Mouse (Mus musculus): ENCODE measurements at regions not wholly inside any gene's neighbourhood (a gene's known extent, or its start where the extent isn't known, plus 50 kb on each side); places are given as distances from the start of the nearest gene placed in this dataset.
A peak's percentile ranks its signal among the peaks of the same experiment; 100 is the strongest.

DNA sequence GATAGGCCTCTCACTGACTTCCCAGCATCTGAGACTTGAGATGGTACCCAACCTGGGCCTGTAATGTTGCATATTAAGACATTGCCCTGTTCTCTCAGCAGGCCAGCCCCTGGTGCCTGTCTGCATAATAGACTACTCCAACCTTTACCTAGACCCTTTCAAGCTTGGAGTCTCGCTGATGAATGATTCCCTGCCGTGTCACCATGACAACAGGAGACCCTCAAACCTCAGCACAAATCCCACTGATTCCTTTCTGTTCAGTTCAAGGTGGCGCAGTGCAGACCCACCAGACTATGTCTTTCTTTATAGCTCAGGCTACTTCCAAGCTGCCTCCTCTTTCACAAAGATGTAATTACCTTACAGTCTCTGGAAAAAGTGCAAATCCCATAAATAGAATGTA is 172.0 kb downstream of the Dcdc2c start:
- no peak for DNase-seq

DNA sequence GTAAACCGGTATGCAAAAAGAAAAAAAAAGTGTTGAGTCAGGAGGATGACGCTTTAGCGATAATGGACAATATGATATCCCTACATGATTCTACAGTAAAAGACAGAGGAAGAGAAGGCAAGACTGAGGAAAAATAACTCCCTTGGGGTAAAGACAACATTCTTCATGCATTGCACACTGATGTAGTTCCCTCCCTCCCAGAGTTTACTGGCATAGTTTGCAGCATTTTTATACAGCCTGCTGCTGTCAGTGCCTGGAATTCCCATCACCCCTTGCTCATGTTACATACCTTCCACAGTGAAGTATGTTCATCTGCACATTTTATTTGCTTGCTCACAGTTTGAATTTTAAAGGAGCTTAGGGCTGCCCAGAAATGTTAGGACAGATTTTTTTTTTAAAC is 174.2 kb downstream of the Dcdc2c start:
- DNase-seq: no peak

DNA sequence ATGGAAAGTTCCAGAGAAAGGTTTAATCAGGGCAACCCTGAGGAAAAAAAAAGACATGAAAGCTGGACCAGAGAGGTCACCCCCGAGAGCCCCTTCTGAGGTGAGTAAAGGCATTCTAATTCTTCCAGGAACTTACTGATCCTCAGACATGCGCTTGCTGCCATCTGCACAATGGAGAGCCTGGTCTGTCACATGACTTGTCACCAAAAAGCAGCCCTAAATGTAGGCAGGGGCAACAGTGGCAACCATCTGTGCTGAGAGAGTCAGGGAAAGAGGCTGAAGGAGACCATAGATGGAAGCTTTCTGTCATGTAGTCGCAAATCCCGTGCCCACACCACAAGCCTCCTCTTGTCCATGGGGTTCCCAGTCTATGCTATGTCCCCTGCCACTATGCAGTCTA is 174.8 kb downstream of the Dcdc2c start:
- DNase-seq: no peak

DNA sequence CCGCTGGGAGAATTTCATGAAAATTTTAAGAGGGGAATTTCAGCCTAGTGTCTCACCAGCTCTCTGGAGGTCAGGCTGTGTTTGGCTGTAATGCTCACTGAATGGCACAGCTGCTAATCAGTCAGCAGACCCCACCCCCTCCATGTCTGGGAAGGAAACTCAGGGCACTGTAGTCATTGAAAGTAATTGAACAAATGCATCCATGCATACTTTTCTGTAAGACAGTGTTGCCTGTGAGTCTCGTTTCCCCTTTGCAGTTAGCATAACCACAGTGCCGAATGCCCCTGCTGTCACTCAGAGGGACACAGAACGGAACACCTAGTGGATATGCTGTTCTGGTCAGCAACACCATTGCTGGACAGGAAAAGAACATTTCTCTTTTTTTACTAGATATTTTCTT is 175.4 kb downstream of the Dcdc2c start:
- no peak for DNase-seq

DNA sequence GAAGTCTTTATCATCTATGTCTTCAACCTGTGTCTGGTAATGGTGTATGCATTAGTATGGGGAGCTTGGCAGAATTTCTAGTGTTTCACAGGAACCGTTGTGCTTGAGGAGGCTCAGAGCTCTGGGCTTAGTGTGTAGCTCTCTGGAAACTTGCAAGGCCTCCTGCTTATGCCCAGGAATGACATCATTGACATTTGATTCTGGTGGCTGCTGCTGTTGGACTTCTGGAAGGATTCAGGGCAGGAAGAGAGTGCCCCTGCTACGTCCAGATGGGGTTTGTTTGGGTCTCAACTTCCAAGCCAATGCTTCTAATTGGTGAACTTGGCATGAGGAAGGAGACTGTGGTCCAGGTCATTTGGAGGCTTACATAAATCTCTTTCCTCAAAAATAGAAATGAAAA is 186.9 kb downstream of the Dcdc2c start:
- no peak for DNase-seq

DNA sequence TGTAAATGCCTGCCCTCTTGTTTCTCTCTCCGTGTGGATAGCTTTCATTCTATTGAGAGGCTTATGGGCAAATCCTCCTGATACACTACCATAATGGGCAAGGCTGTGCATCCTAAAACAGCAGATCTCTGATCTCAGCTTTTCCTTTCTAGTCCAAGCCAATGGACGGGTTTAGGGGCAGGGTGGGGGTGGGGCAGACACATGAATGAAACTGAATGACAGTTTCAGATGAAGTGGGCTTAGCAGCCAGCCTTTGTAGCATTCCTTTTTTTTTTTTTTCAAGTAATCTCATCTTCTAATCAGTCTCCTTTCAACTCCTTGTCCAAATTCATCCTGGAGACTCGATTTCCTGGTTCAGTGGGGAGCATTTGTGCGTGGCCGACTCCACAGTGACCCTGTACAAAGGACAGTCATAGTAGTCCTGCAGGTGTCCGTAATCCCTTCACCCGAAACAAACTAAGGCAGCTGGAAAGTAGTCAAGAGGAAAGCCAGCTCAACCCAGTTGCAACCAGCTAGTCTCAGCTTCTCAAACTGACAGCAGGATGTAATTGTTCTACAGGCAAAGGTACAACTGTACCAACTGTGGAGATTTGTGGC is 193.4 kb downstream of the Dcdc2c start:
- peak; percentile 9 to 12 for DNase-seq

DNA sequence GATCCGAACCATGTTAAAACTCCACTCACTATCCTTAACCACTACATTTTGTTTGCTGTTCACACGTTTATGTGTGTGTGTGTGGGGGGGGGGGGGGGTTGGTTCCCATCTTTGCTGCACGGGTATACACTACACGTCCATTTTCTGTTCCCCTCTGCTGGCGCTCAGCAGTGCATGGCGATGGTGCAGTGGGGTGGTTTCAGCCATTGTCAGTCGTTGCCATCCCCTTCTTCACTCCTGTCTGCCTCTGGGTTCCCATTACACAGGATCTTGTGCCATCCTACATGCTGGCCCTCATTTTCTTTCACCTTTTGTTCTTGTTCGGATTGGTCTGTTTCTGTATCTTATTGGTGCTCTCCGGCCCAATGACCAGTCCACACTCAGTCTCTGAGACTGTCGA is 194.4 kb downstream of the Dcdc2c start:
- no peak for DNase-seq

DNA sequence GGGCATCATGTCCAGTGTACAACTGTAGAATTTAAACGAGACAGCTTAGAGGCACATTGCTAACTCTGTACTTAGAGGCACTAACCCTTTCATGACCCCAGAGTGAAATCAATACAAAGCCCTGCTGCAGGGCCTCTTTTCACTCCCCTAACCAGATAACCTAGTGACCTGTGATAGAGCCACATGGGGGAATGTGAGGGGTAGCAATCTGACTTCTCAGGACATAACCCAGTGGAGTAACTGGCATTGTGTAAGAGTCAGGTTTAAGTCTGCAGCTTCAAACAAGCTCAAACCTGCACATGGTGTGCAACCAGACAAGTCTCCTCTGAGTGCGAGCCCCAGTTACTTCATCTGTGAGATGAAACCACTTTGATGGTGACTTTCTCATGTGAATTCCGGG is 199.1 kb downstream of the Dcdc2c start:
- no peak for DNase-seq

DNA sequence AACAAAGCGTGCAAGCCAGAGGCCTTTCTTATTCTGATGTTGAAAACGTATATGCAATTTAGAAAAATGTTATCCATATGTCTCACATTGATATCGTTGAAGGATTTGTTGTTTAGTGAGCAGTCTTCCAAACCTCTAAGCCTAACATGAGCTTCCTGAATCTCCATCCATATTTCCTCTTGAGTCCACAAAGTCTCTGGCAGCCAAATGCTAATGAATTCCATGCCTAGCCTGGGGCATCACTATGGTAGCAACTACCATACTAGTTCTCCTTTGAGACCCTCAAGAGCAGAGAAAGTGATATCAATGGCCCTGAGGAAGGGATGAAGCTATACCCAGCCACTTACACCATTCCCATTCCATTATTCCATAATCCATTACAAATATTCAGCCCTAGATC is 199.6 kb downstream of the Dcdc2c start:
- no peak for DNase-seq

DNA sequence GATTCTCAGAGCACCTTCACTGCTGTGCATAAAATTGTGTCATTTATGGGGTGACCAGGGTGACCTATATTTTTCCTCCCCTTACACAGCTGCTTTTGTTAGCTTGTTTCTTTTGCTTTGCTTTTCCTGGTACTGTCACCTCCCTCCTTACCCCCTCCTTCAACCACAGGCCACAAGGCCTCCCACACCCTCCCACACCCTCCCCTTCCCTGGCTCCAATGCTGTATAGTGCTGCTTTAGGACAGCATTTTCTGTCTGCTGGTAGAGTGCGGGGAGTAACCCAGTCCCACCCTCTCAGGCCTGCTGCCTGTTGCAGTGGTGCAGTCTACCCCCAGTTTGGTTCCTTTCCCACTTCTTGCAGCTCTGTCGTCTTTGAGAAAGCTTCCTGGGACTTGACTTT is 209.5 kb downstream of the Dcdc2c start:
- DNase-seq: no peak

DNA sequence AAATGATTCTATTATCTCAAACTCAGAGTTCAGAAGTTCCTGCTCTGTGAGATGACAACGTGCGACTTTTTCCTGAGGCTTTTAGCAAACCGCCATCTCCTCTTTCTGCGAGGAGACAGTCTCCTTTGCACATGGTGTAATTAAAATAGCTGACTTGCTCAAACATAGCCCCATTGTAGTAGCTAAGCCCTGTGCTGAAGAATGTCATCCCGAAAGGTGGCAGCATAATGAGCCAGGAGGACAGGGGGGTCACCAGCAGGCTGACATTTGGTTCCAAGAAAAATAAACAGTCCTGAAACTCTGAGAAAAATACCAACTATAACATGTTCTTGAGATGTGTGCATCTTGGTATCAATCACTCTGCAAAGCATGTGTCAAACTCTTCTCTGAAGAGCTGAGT is 219.6 kb downstream of the Dcdc2c start:
- no peak for DNase-seq

DNA sequence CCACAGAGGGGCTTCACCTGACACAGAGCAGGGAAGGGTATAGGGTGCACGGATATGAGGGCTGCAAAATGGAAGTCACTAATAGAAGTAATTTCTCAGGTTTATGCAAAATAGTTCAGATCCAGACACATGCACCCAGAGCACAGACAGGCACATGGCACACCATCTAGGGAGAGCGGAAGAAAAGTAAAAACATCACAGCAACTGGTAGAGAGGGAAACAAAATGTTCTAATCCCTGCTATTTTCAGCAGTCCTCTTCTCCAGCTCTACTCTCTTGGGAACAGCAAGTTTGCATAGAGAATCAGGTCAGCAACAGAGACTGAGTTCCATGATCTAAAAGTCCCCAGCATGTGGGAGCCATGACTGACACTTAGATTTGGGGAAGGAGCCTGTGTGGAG is 220.4 kb downstream of the Dcdc2c start:
- no peak for DNase-seq

DNA sequence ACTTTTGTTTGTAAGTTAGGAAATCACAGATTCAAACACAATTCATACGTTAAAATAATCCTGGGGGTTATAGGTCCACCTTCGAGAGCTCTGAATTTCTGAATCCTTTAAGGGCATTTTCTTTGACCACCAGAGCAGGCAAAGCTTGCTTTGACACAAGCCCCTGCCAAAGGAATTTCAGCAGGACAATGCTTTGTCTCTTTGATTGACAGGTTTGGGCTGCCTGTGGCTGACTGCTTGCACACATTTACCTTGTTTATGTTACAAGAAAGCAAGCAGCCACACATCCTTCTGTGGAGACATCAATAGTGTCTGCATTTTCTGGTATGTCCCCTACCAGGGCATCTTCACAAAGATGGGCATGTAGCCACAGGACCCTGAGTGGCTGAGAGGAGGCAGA is 228.5 kb downstream of the Dcdc2c start:
- no peak for DNase-seq

DNA sequence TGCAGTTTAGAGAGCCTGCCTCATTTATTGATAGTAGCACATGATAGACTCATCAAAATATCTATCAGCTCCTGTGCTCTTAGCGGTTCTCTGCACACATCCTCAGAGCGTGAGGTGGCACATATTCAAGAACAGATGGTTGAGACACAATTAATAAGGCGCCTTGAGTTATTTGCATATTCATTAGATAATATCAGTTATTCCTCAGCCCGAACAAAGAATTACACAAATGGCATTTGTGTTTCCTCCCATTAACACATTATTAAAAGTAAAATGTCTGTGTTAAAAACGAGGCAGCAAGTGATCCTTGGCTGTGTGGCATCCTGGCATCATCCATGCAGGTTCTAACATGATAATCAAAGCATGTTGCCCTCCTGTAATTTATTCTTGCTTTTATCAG is 243.0 kb downstream of the Dcdc2c start:
- no peak for DNase-seq

DNA sequence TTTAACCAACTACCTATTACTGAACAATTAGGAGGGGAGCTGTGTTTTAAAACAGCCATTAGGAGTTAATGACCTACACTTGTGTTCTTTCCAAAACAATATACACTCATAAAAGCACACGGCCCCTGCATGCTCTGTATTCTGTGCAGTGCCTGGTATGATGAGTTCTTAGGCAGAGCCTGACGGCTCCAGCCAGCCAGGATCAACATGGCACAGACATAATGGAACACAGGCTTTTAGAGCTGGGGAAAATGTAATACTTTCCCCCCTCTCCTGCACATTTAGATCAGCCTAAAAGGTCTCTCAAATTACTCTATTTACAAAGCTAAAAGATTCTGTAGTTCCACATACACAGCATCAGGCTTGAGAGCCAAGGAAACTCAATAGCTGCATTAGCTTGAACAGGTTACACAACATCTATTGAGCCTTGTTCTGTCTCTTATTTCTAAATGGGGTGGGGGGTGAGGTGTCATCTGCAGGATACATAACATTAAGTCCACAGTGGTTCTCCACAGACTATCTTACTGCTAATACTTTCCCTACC is 250.1 kb downstream of the Dcdc2c start:
- DNase-seq: no peak

DNA sequence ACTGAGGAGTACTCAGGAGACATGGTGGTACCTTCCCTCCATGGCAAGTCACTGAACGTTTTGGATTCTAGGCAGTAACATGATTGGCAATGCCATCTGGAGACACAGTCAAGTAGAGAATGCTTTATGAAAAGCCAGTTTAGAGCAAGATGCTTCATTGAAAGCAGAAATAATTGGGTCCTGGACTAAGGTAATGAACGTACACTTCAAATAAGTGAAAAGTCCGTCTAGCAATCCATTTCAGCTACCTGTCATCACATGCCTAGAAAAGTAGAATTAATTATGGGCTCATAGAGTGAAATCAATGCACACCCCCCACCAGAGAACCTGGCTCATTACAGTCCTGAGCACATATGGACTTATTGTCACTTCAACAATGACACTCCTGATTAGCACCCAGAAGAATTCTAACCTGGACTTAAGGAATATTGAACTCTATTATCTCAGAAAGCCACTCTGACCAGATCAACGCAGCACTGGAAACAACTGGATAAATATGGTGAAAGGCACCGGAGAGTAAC is 263.8 kb downstream of the Dcdc2c start:
- DNase-seq: no peak

DNA sequence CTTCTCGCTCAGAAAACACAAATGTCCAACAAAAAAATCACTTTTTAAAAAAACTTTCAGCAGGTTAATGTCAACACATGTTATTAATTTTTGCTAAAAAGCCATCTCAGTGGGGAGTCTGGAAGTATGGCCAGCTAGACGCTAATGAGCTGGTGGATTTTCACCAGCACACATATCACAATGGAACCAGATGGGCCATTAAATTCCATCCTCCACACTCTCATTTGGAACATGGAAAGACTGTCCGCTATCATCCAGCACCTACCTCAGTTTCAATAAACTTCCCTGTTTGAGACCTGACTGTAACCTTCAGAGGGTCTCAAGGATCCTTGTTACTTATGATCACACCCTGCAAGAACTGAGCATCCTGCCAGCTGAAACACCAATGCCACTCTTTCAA is 296.7 kb downstream of the Dcdc2c start:
- no peak for DNase-seq

DNA sequence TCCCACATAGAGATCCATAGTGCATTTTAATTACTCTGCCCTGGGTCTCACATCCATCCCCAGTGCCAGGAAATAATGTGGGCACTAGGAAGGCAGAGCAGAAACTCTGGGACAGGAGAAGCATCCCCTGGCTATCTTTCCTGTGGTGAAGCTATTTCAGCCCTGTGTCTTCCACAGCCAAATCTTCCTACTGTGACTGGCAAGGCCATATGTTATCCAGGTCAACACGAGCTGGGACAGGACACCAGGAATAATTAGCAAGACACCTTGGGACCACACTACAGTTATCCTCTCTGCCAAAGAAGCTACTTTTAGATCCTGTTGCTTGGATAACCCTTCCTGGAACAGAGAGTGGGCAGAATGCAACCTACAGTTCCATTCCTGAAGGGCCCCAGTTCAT is 301.7 kb downstream of the Dcdc2c start:
- DNase-seq: no peak

DNA sequence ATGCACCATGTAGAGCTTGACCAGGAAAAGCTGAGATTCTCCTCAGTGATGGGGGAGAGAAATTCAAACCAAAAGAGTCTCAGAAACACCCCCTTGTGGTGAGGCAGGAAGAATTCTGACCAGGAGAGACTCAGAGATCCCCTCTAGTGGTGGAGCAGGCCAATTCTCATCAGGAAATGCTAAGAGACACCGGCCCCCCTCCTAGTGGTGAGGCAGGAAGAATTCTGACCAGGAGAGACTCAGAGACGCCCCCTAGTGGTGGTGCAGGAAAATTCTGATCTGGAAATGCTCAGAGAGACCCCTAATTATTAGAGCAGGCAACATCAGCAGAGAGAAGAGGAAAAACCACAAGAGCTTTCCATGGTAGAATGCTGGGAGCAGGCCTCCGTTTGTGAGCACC is 303.4 kb downstream of the Dcdc2c start:
- peak in 1 of 2 experiments; percentile 31 for DNase-seq

DNA sequence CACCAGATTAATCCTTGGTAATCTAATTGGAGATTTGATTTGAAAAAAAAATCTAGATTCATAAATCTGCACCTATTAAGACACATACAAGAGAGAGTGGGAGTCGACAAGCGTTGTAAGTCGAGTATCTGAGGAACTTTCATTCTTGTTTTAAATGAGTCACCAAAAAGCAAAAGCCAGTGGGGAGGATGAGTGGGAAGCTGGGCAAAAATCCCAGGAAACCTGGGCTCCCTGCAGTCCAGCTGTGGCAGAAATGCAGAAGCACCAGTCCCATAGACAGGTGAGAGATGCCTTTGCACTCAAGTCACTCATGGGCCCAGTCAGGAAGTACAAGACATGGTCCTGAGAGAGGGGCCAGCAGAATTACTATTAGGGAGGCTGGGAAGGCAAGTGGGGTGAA is 303.9 kb downstream of the Dcdc2c start:
- no peak for DNase-seq

DNA sequence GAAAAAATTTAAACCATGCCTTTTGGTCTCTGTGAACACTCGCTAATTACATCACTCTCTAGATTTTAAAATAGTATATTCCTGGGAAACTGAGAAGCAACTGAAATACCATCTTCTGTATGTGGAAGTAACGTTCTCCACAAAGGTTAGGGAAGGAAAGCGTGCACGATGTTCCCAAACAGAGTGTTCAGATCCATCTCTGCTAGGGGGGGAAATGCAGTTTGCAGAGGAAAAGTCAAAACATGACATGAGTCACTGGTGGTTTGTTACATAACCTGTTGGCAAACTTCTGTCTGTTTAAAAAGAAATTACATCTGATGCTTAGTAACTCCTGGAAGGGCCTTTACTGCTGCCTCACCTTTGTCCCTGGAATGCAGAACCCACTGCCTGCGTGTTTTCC is 314.2 kb downstream of the Dcdc2c start:
- DNase-seq: no peak

DNA sequence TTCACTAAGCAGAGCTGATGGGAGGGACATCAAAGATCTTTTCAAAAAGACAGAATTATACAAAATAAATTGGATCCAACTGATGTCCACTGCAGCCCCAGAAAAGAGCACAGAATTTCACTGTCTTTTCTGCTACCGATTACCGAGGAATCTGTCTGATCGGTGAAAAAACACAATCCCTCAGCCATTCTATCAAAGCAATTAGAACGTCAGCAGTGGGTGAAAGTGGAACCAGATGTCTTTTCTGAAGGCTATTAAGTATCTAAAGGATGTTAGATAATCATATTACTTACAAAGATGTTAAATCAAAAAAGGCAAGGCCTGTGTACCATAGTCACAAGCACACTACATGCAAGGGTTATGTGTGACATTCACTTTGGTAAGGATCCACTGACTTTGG is 315.2 kb downstream of the Dcdc2c start:
- no peak for DNase-seq

DNA sequence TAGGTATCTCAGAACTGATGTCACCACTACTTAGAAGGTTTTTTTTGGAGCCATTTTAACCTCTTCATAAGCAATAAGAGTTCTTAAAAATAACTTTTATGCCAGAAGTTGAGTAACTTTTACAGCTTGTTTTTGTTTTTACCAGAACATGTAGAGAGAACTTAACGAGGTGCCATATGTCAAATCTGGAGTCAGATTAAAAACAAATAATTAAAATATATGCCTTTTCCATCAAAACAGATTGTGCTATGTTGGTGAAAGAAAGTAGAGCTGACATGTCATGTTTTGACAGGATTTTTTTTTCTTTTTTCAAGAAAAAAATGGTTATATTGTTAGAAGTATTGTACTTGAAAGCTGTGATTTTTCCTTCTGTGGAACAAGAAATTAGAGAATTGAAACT is 349.4 kb downstream of the Dcdc2c start:
- DNase-seq: no peak

DNA sequence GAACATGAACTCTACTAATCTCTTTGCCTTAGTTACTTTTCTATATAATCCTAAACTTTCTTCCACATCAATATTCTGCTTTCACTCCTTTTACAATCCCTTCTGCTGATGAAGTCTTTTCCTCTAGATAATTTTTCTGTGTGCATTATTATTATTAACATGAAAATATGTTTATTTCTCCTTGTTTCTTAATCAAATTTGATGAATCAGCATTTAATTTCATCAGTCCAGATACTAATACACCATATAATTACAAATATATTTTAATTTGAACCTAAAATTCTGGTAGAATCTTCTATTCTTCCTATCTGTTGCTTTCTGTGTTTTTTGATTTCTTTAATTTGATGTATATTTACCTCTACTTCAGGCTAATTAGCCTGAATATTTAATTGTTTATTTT is 365.5 kb downstream of the Dcdc2c start:
- DNase-seq: no peak

DNA sequence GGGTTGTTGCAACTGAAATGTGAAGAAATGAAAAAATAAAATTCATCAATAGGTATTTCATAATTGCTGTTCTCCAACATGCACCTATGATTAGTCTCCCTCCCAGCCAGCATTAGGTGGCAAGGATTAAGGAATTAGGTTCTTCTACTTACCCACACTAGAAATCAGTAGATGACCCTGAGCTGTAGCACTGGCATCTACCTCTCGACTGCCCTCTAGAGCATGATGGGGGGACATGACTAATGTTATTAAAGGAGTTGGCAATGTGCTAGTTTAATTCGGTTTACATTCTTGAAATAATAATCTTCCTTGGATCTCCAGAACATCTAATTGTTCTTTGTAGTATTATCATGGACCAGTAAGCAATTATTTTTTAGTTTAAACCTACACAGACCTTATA is 370.9 kb downstream of the Dcdc2c start:
- no peak for DNase-seq

All from kidney, postnatal 36 days (tissue).